Mouse (Mus musculus) stomach, postnatal 0 days (tissue): ENCODE data around the gene Tbc1d5. TPM values are rescaled to one million over a fixed set of nuclear protein-coding genes. Genes with fewer than 3 reads are reported as not detected.

Source experiments
- ATAC-seq: fragments of 200-750 bp; cut with Nextera tagmentation; 2 replicates; pipeline ENCODE4 v1.8.0; 2017; ENCODE audit not compliant: low FRiP score, low TSS enrichment
- DNase-seq: peaks from one replicate; pipeline ENCODE4 v3.0.0-alpha.2; 2016; ENCODE audit warnings: low spot score
- H3K27ac ChIP-seq: fragments of 300-500 bp; sonication (generic); replicated peaks from 2 replicates; pipeline ENCODE4 v1.5.1; 2014; ENCODE audit warnings: mild to moderate bottlenecking, control low read depth
- H3K27me3 ChIP-seq: fragments of 300-500 bp; sonication (generic); 2 replicates; pipeline ENCODE4 v1.6.1; 2014; ENCODE audit warnings: low read length; ENCODE audit not compliant: control insufficient read depth, insufficient read depth
- H3K36me3 ChIP-seq: fragments of 300-500 bp; sonication (generic); 2 replicates; pipeline ENCODE4 v1.6.1; 2014; ENCODE audit warnings: low read length, mixed read lengths; ENCODE audit not compliant: control insufficient read depth, insufficient read depth
- H3K4me1 ChIP-seq: fragments of 300-500 bp; sonication (generic); replicated peaks from 2 replicates; pipeline ENCODE4 v1.6.1; 2014; ENCODE audit warnings: antibody characterized with exemption; ENCODE audit not compliant: control insufficient read depth, insufficient read depth
- H3K4me2 ChIP-seq: fragments of 300-500 bp; sonication (generic); replicated peaks from 2 replicates; pipeline ENCODE4 v1.6.1; 2014; ENCODE audit warnings: low read depth, mild to moderate bottlenecking, control low read depth, moderate library complexity
- H3K4me3 ChIP-seq: fragments of 300-500 bp; sonication (generic); 2 replicates; pipeline ENCODE4 v1.5.1; 2014; ENCODE audit warnings: low read depth, low read length, control low read depth
- H3K9ac ChIP-seq: fragments of 300-500 bp; sonication (generic); 2 replicates; pipeline ENCODE4 v1.6.1; 2014; ENCODE audit warnings: mild to moderate bottlenecking, low read length, control low read depth, mixed read lengths
- H3K9me3 ChIP-seq: fragments of 300-500 bp; sonication (generic); 2 replicates; pipeline ENCODE4 v1.6.1; 2016; ENCODE audit warnings: low read length; ENCODE audit not compliant: control insufficient read depth
- CTCF ChIP-seq: IDR thresholded peaks from 2 replicates; pipeline ENCODE4 v1.5.1; 2016; ENCODE audit warnings: antibody characterized with exemption, low read depth, mild to moderate bottlenecking, moderate library complexity
- EP300 ChIP-seq: optimal IDR thresholded peaks from 2 replicates; pipeline ENCODE3; 2016; ENCODE audit warnings: antibody characterized with exemption
- WGBS: fragments of 180-500 bp; shearing (Covaris S2); extraction: QIAGEN DNeasy Blood & Tissue Kit; methylation state at CpG from one replicate; pipeline ENCODE4 v1.1.7; 2014; 5-methylcytosine and 5-hydroxymethylcytosine counted together
- polyA plus RNA-seq: library from polyadenylated mRNA; unstranded; fragments of >200 nt; fragmentation: Nextera tagmentation; extraction: Ambion mirVana; gene quantifications from 2 replicates; pipeline ENCODE4 v1.2.1, GENCODE M21; 2015

The Tbc1d5 gene
- polyA plus RNA-seq, 1 experiment from 2014 or later = 2.8 TPM

- ATAC-seq (no peak), DNase-seq (no peak)
- Histone ChIP-seq H3K27me3 (no peaks in the 10 kb centered on the region), H3K9ac (no peak overlapping the region), H3K4me3 (no peak overlapping the region), H3K27ac (no peak overlapping the region), H3K9me3 (no peaks in the 10 kb centered on the region), H3K4me2 (no peak overlapping the region), H3K36me3 (no peaks in the 10 kb centered on the region), H3K4me1 (no peaks in the 10 kb centered on the region)
- 56% methylated on average over 1 of the region's 1 CpGs for WGBS
- TF ChIP-seq CTCF (no peak), EP300 (no peak)
These were observed 180.9 kb downstream of the Tbc1d5 start for GRCm38 (mm10) chr17:50998216-50998615.

- Histone ChIP-seq H3K9ac (no peak overlapping the region), H3K9me3 (no peaks in the 10 kb centered on the region), H3K4me3 (no peak overlapping the region), H3K27me3 (no peaks in the 10 kb centered on the region), H3K4me2 (no peak overlapping the region), H3K4me1 (no peaks in the 10 kb centered on the region), H3K36me3 (no peaks in the 10 kb centered on the region), H3K27ac (no peak overlapping the region)
- 79% methylated on average over 3 of the region's 3 CpGs for WGBS
- TF ChIP-seq CTCF (no peak), EP300 (no peak)
- no peak for DNase-seq
- no peak for ATAC-seq
These were observed 185.7 kb downstream of the Tbc1d5 start for GRCm38 (mm10) chr17:50993294-50993993.

- TF ChIP-seq EP300 (no peak), CTCF (no peak)
- no peak for ATAC-seq
- Histone ChIP-seq H3K9me3 (no peaks in the 10 kb centered on the region), H3K27ac (no peak overlapping the region), H3K36me3 (no peaks in the 10 kb centered on the region), H3K4me3 (no peak overlapping the region), H3K9ac (no peak overlapping the region), H3K4me2 (no peak overlapping the region), H3K4me1 (no peaks in the 10 kb centered on the region), H3K27me3 (no peaks in the 10 kb centered on the region)
- WGBS = 85% methylated on average over 2 of the region's 2 CpGs
- DNase-seq = no peak
These were observed 188.3 kb downstream of the Tbc1d5 start for GRCm38 (mm10) chr17:50990770-50991405.

GRCm38 (mm10) chr17:50987935-50988334, 191.2 kb downstream of the Tbc1d5 start:
- no peak overlapping the region for H3K4me2 ChIP-seq
- no peak for TF ChIP-seq EP300
- TF ChIP-seq CTCF = peak; percentile 60
- no peaks in the 10 kb centered on the region for H3K4me1 ChIP-seq
- no peak overlapping the region for H3K9ac ChIP-seq
- no peak overlapping the region for H3K4me3 ChIP-seq
- DNase-seq (no peak), ATAC-seq (no peak)
- 53% methylated on average over 3 of the region's 3 CpGs for WGBS
- no peaks in the 10 kb centered on the region for H3K27me3 ChIP-seq
- H3K36me3 ChIP-seq = no peaks in the 10 kb centered on the region
- H3K9me3 ChIP-seq = no peaks in the 10 kb centered on the region
- no peak overlapping the region for H3K27ac ChIP-seq

- H3K4me3 ChIP-seq = no peak overlapping the region
- no peaks in the 10 kb centered on the region for H3K27me3 ChIP-seq
- 81% methylated on average over 5 of the region's 5 CpGs for WGBS
- no peak overlapping the region for H3K4me2 ChIP-seq
- no peaks in the 10 kb centered on the region for H3K9me3 ChIP-seq
- DNase-seq (no peak), ATAC-seq (no peak)
- H3K9ac ChIP-seq = no peak overlapping the region
- H3K27ac ChIP-seq = no peak overlapping the region
- H3K4me1 ChIP-seq = no peaks in the 10 kb centered on the region
- H3K36me3 ChIP-seq = no peaks in the 10 kb centered on the region
- no peak for TF ChIP-seq CTCF
- TF ChIP-seq EP300 = no peak
These were observed 197.2 kb downstream of the Tbc1d5 start for GRCm38 (mm10) chr17:50981933-50982332.

GRCm38 (mm10) chr17:50972142-50972541, 207.0 kb downstream of the Tbc1d5 start:
- no peak for ATAC-seq
- no peaks in the 10 kb centered on the region for H3K4me1 ChIP-seq
- TF ChIP-seq EP300 (no peak), CTCF (peak; percentile 57)
- no peaks in the 10 kb centered on the region for H3K27me3 ChIP-seq
- 39% methylated on average over 1 of the region's 1 CpGs for WGBS
- no peak for DNase-seq
- H3K27ac ChIP-seq = no peak overlapping the region
- H3K9ac ChIP-seq = no peak overlapping the region
- no peaks in the 10 kb centered on the region for H3K36me3 ChIP-seq
- no peak overlapping the region for H3K4me2 ChIP-seq
- no peaks in the 10 kb centered on the region for H3K9me3 ChIP-seq
- H3K4me3 ChIP-seq = no peak overlapping the region
